Mouse (Mus musculus): Measurements from ENCODE around the gene Igsf8. TPM values are rescaled to one million over a fixed set of nuclear protein-coding genes. Genes with fewer than 3 reads are reported as not detected.

Gene Igsf8
- total RNA-seq, 4 experiments from 2014 or later, result 256 to 294 (median 274) TPM

GRCm38 (mm10) chr1:172346707-172347106 lies 85.3 kb downstream of the Igsf8 start:
- DNase-seq (ENCODE audit: low spot score in 2 of 2), result no peak

GRCm38 (mm10) chr1:172347382-172347781 lies 85.9 kb downstream of the Igsf8 start:
- DNase-seq (ENCODE audit: low spot score in 2 of 2), result no peak

DNA sequence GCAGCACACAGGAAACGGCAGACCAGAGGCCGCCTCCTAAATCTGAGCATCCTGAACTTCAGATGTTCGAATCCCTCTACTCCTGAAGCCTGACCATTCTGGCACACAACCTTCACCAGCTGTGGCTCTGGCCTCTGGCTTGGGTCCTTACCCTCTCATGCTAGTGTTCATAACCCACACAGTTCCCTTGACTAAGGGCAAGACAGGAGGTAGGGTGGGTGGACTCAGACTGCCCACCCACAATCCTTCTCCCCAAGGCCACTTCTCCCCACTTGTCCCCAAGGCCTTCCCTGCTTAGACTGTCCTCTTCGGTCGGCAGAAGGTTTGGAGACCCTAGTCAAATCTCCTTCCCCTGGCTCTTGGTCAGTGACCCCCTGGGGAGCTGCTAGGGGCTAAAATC lies 88.1 kb downstream of the Igsf8 start:
- DNase-seq (ENCODE audit: low spot score in 2 of 2), result no peak

- peak; percentile 43 to 89 for DNase-seq (ENCODE audit: low spot score in 2 of 2)
Measured at GRCm38 (mm10) chr1:172349916-172350812, 88.7 kb downstream of the Igsf8 start.

GRCm38 (mm10) chr1:172352001-172352400 lies 90.6 kb downstream of the Igsf8 start:
- no peak for DNase-seq (ENCODE audit: low spot score in 2 of 2)

DNA sequence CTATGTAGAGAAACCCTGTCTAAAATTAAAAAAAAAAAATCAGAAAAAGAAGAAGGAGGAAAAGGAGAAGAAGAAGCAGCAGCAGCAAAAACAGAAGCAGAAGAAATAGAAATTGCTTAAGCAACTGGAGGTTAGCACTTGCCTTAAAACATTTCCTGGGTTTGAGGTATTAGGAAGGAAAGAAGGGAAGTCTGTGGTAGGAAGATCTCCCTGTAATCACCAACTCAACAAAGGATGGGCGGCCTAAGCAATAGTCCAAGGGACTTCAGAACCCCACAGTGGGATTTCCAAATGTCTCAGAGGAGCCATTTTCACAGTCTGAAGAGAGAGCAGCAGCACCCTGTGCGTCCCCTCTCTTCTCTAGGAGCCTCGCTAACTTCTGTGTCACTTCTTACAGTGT lies 91.0 kb downstream of the Igsf8 start:
- DNase-seq (ENCODE audit: low spot score in 2 of 2), result no peak

GRCm38 (mm10) chr1:172355336-172355735 lies 93.9 kb downstream of the Igsf8 start:
- DNase-seq (ENCODE audit: low spot score in 2 of 2), result no peak

DNA sequence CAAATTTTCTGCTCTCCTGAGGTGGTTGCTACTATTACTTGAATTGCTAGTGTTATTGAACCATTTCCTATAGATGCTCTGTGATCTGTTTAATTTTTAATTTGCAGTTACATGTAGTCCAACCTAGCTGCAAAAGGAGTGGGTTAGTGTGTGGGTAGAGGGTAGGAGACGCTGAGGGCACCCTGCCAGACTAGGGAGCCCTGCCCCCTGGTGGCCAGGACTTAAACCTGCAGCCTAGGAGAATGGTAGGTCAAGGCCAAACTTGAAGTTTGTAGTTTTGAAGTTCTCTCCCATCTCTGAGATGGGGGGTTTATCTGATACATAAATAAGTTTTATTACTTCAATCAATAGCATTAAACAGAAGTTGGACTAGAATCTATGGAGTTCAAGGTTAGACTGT lies 96.1 kb downstream of the Igsf8 start:
- no peak for DNase-seq (ENCODE audit: low spot score in 2 of 2)

DNA sequence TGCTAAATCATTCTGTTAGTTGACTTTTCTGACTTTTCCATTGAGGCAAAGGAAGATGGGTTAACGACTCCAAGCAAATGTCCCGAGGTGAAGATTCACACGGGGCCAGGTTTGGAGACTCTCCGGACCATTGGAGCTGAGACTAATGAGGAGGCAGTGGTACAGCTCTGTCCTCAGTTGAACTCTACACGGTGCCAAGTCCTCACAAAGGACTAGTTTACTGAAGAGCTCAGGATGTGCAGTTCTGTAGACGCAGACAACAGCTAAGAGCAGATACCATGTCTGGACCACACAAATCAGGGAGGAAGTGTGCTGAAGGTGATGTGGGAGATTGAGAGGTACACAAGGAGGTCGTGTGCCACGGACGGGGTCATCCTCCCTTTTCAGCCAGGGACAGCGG lies 96.9 kb downstream of the Igsf8 start:
- no peak for DNase-seq (ENCODE audit: low spot score in 2 of 2)

DNA sequence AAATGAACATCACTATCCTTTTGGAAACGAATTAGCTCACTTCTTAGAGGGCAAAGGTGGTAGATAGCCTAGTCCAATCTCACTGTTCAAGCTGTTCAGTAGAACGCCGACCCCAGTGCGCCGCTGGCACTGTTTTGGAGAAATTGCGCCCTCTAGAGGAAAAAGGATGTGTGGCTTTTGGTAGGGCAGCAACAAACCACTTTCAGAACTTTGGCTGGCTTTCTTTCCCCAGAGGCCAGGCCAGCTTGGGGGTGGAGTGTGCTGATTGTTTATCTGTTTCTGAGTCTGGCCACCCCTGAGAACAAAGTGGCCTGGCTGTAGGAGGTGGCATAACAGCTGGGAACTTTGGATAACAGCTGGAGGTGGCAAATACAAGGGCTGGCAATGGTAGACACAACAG lies 103.2 kb downstream of the Igsf8 start:
- no peak for DNase-seq (ENCODE audit: low spot score in 2 of 2)

- no peak for DNase-seq (ENCODE audit: low spot score in 2 of 2)
Measured at GRCm38 (mm10) chr1:172368768-172369418, 107.5 kb downstream of the Igsf8 start.

Other genes starting within 250 kb of the Igsf8 start
- 10 to 100 TPM; 12.9 to 17.1 (median 15.9) TPM for gene Vangl2, start 233.2 kb upstream of the Igsf8 start, total RNA-seq (2022)
- gene Nhlh1, start 204.1 kb upstream of the Igsf8 start, total RNA-seq (2022), result under 1 TPM; 0.14 to 0.70 (median 0.24) TPM
- gene Copa, start 179.1 kb upstream of the Igsf8 start, total RNA-seq (2022), result 100 to 1,000 TPM; 138 to 149 (median 144) TPM
- 10 to 100 TPM; 62.4 to 69.8 (median 64.3) TPM for gene Ncstn, start 178.8 kb upstream of the Igsf8 start, total RNA-seq (2022)
- gene Pex19, start 134.9 kb upstream of the Igsf8 start, total RNA-seq (2022), result 100 to 1,000 TPM in 1 of 4 experiments, 10 to 100 TPM in 3; 78.7 to 104 (median 83.8) TPM
- 100 to 1,000 TPM; 118 to 125 (median 119) TPM for gene Dcaf8, start 113.6 kb upstream of the Igsf8 start, total RNA-seq (2022)
- 100 to 1,000 TPM; 409 to 452 (median 428) TPM for gene Pea15a, start 54.8 kb upstream of the Igsf8 start, total RNA-seq (2022)
- gene Casq1, start 41.8 kb upstream of the Igsf8 start, total RNA-seq (2022), result 1 to 10 TPM in 3 of 4 experiments, under 1 TPM in 1; 0.79 to 3.1 (median 2.0) TPM
- not detected for gene Atp1a4, start 3.2 kb upstream of the Igsf8 start, total RNA-seq (2022)
- 100 to 1,000 TPM; 623 to 677 (median 661) TPM for gene Atp1a2, start 36.4 kb downstream of the Igsf8 start, total RNA-seq (2022)
- gene Kcnj9, start 67.7 kb downstream of the Igsf8 start, total RNA-seq (2022), result 100 to 1,000 TPM; 109 to 120 (median 112) TPM
- gene Kcnj10, start 79.6 kb downstream of the Igsf8 start, total RNA-seq (2022), result 100 to 1,000 TPM in 3 of 4 experiments, 10 to 100 TPM in 1; 98.2 to 130 (median 113) TPM
- 1 to 10 TPM; 8.0 to 8.7 (median 8.1) TPM for gene Pigm, start 114.9 kb downstream of the Igsf8 start, total RNA-seq (2022)
- gene Slamf9, start 213.7 kb downstream of the Igsf8 start, total RNA-seq (2022), result 1 to 10 TPM in 3 of 4 experiments, under 1 TPM in 1; 0.27 to 5.6 (median 3.3) TPM
- 1 to 10 TPM; 5.2 to 9.1 (median 7.9) TPM for gene Igsf9, start 220.1 kb downstream of the Igsf8 start, total RNA-seq (2022)
- gene Tagln2, start 238.4 kb downstream of the Igsf8 start, total RNA-seq (2022), result 10 to 100 TPM in 3 of 4 experiments, 1 to 10 TPM in 1; 9.6 to 15.4 (median 12.5) TPM

Data from left cerebral cortex, adult 8-10 months (tissue).